Mouse (Mus musculus) thymus, adult 18-20 months (tissue): ENCODE measurements at regions not wholly inside any gene's neighbourhood (a gene's known extent, or its start where the extent isn't known, plus 50 kb on each side); places are given as distances from the start of the nearest gene placed in this dataset.

ENCODE experiments used
- DNase-seq, 2 experiments: peaks; one replicate each; pipeline ENCODE4 v3.0.0; 2022; ENCODE audit warnings: mixed read lengths in 2 of 2

- no peak for DNase-seq
These were observed 210.8 kb downstream of the Mex3b start for GRCm38 (mm10) chr7:83077919-83078265.

DNA sequence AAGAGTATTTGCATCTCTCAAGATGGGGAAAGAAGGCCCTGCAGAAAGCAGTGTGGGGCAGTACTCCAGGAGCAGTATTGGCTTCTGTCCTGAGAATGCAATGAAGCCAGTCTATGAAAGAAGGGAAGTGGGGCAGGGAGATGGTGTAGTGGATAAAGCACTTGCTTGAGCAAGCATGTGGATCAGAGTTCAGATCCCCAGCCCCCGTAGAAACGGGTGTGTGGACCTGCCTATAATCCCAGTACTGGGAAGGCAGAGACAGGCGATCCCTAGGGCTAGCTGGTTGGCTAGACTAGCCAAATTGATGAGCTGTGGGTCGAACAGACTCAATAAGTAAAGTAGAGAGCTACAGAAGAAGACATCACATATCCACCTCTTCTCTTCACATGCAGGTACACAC is 211.6 kb downstream of the Mex3b start:
- DNase-seq, result no peak

GRCm38 (mm10) chr7:83079842-83080241 is 212.7 kb downstream of the Mex3b start:
- DNase-seq, result no peak

DNA sequence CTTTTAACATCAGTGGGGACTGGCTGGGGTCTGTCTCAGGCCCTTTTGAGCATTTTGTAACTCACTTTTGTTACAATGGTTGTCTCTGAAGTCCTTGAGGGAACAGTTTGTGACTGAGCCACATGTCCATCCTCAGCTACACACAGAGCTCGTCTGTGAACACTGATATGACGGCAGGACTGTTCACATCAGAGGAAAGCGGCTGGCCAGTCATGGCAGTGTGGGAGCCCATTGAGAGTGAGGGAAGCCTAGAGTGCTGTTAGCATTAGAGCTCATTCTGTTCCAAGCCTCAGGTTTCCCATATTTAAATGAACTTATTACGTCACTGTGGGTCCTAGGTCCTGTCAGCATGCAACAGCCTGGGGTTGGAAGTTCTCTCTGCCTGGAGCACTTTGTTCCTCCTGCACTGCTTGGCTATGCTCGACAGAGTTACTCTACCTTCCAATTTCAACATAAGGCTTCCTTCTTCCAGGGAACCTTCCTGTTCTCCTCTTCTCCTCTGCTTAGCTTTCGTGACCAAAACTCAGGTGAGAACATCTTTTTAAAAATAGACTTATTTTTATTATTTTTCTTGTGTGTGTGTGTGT is 217.5 kb downstream of the Mex3b start:
- DNase-seq, result no peak

DNA sequence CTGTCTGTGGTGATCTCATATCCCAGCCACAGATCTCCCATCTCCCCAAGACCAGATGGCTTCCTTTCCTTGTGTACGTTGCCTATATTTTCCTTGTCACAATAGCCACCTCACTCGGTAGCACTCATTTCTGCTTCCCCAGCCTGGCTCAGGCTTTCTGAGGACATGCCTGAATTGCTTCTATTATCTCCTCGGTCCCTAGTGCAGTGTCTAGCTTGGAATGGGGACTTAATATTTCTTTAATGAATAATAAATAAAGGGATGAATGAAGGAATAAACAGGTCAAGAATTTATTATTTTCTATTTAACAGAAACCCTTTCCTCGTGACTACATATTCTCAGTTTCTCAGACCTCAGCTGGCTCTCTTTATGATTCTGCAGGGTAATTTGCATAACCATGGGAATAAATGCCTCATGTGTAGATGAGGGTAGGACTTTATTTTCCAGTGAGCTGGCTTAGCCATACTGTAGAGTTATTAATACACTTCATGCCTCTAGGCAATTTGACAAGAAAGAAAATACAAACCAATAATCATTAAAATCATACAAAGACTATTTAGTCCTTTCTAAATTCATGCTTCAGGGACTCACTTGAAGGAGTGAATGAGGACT is 218.5 kb downstream of the Mex3b start:
- DNase-seq, result no peak

- no peak for DNase-seq
These were observed 220.3 kb downstream of the Mex3b start for GRCm38 (mm10) chr7:83087408-83087807.

GRCm38 (mm10) chr7:83088125-83088524 is 221.0 kb downstream of the Mex3b start:
- DNase-seq, result no peak

GRCm38 (mm10) chr7:83089330-83089982 is 222.3 kb downstream of the Mex3b start:
- DNase-seq, result no peak

- no peak for DNase-seq
These were observed 226.8 kb downstream of the Mex3b start for GRCm38 (mm10) chr7:83093923-83094355.

- no peak for DNase-seq
These were observed 227.8 kb downstream of the Mex3b start for GRCm38 (mm10) chr7:83094899-83095298.

DNA sequence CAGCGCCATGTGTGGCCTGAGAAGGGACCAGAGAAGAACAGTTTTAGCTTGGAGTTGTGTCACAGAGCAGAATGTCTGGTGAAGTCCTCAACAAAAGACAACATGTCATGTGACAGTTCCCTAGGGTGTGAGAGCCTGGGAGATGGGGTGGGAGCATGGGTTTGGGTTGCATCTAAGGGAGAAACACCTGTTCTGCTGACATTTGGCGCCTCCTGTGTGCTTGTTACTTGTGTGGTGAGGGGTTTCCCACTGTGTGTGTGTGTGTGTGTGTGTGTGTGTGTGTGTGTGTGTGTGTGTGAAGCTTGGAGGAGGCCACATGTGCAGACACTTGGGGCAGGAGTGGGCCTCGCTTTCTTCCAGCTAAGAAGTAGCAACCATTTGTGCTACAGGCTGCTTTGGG is 228.5 kb downstream of the Mex3b start:
- DNase-seq, result no peak

DNA sequence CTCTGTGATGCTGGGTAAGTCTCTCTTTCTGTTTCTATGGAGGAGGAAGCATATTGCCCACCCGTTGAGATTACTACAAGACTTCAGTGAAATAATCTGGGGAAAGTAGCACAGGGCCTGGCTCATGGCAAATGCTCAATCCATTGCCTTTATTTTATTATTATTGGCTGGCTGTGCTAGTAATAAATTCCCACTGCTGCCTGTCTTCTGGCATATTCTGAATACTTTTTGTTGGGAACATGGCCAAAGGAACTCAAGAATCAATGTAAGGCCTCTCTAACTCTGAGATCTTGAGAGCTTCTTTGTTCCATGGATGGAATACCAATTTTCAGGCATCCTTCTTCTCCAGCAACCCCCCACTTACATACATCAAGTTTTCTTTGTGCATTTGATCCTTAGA is 237.3 kb downstream of the Mex3b start:
- no peak for DNase-seq

GRCm38 (mm10) chr7:83105672-83106071 is 238.5 kb downstream of the Mex3b start:
- no peak for DNase-seq

GRCm38 (mm10) chr7:83111217-83111823 is 244.2 kb downstream of the Mex3b start:
- no peak for DNase-seq

- DNase-seq, result no peak
These were observed 249.4 kb downstream of the Mex3b start for GRCm38 (mm10) chr7:83116487-83116886.

DNA sequence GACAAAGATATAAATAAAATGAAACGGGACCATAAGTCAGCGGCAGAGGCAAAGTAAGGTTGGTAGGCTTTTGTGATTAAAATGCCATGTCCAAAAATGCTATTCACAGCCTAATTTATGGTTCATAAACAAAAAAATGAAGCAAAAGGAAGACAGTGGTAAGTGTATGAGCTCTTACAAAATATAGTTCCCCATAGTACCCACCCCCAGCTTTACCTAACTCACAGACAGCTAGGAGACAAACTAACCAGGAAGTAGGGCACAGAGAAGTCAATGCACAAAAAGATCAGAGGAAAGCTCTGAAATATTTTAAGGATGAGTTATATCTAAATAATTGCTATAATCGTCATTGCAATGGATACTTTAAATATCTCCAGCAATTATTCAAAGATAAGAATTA is 249.9 kb downstream of the Mex3b start:
- DNase-seq, result no peak

- DNase-seq, result no peak
These were observed 259.1 kb downstream of the Mex3b start for GRCm38 (mm10) chr7:83126196-83126595.

DNA sequence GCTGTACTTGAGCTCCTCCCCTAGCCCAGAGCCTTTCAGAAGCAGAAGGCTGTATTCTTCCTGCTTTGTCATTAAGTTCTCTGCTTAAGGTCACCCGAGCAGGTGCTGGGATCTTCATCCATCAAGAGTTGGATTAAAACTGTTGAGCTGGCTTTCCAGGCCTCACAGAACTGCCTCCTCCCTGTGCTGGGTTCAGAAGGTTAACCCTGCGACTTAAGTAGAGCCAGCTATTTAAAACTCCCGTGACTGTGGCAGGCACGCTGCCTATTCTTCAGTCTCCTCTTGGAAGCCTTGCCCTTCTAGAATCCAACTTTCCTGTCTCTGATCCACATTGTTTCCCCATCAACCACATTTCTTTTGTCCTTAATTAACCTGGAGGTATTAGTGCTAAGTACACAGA is 273.1 kb downstream of the Mex3b start:
- no peak for DNase-seq

GRCm38 (mm10) chr7:83140658-83141057 is 273.5 kb downstream of the Mex3b start:
- DNase-seq, result no peak

DNA sequence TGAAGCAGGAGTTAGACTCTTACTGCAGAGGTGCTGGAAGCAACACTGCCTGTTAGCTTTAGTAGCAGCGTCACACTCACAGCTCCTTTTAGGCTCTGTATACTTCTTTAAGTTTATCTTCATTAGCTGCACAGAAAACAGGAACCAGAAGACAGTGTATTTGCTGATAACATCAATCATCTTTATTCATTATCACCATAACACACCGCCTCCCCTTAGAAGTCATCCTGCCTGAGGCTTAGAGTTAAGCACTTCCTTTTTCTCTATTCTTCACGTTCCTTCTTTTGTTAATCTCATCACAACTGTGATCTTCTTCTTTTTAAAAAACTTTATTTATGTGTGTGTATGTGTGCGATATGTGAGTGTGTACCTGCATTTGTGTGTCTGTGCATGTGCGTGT is 276.9 kb downstream of the Mex3b start:
- DNase-seq, result no peak

- DNase-seq, result no peak
These were observed 278.4 kb downstream of the Mex3b start for GRCm38 (mm10) chr7:83145551-83145950.

DNA sequence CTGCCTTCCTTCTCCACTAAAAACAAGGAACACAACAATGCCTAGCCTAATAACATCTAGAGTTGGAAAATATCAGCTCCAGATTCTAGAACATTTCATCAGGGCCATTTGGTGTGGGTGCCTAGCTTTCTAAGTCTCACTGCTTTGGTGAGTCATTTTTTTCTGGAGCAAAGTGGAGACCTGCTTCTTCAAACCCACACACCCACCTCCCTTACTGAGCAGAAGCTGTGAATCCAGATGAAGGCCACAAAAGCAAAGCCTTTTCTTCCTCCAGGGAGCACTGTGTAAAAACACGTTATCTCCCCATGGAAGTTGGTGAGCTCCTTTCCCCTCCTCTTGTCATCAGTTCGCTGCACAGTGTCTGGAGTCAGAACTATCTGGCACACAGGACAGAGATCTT is 294.1 kb downstream of the Mex3b start:
- no peak for DNase-seq

- DNase-seq, result no peak
These were observed 295.7 kb downstream of the Mex3b start for GRCm38 (mm10) chr7:83162868-83163267.

- DNase-seq, result no peak
These were observed 312.3 kb downstream of the Mex3b start for GRCm38 (mm10) chr7:83179403-83179802.
